In the genomic region with DNA sequence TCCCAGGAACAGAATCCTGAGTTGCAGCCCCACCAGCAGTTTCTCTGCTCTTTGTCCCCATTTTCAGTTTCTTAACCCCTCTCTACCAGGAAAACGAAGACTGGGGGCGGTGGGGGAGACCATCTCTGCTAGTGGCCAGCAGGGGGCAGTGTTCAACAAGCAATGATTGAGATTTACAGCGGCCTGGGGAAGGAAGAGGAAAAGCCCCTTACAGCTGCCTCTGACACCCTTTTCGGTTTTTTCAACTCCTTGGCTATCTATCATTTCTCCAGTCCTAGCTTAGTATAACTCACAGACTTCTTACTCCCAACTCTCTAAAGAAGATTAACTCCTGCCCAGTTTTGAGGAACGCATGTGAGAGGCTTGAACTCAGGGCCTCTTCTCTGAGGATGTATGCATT, we compare ENCODE assay signal across 8 mouse cellular contexts. TPM values are rescaled to one million over a fixed set of nuclear protein-coding genes. Genes with fewer than 3 reads are reported as not detected.
DNase-seq lines count a peak whose midpoint lies in the region; ATAC-seq and TF ChIP-seq lines count a peak whose summit lies in the region.

No protein-coding gene starts in this region.

- peak; percentile 14; the same call in 1 of the 2 replicates for ATAC-seq in embryonic facial prominence, embryonic 11.5 days (replicated peaks; ENCODE audit: insufficient number of reproducible peaks, low FRiP score, low TSS enrichment, low read depth)
- peak; percentile 58; the same call in 1 of the 2 replicates for ATAC-seq in heart, embryonic 12.5 days (ENCODE audit: insufficient number of reproducible peaks, low FRiP score)
- ATAC-seq in kidney, postnatal 0 days (replicated peaks; ENCODE audit: low FRiP score, low read depth) = no peak
- ATAC-seq in lung, postnatal 0 days = peak; percentile 70

- no peaks in the 10 kb centered on the region for H3K36me3 ChIP-seq in embryonic facial prominence, embryonic 11.5 days (replicated peaks; ENCODE audit: control insufficient read depth, insufficient read depth, low read depth, low read length)
- no peaks in the 10 kb centered on the region for H3K36me3 ChIP-seq in heart, embryonic 12.5 days
- H3K36me3 ChIP-seq in kidney, postnatal 0 days (ENCODE audit: insufficient read depth, low read length) = no peaks in the 10 kb centered on the region
- H3K36me3 ChIP-seq in lung, postnatal 0 days (ENCODE audit: insufficient read depth, low read length) = no peaks in the 10 kb centered on the region

- no peaks in the 10 kb centered on the region for H3K9me3 ChIP-seq in embryonic facial prominence, embryonic 11.5 days (replicated peaks; ENCODE audit: control insufficient read depth, low read length)
- H3K9me3 ChIP-seq in heart, embryonic 12.5 days (replicated peaks) = no peaks in the 10 kb centered on the region
- no peaks in the 10 kb centered on the region for H3K9me3 ChIP-seq in kidney, postnatal 0 days (replicated peaks; ENCODE audit: low read length)
- no peaks in the 10 kb centered on the region for H3K9me3 ChIP-seq in lung, postnatal 0 days (ENCODE audit: low read length)

- peaks cover 2% of the 10 kb centered on the region; the same call in 1 of the 2 replicates for H3K27me3 ChIP-seq in embryonic facial prominence, embryonic 11.5 days (ENCODE audit: control insufficient read depth, insufficient read depth, low read length)
- peaks cover 19% of the 10 kb centered on the region for H3K27me3 ChIP-seq in heart, embryonic 12.5 days (replicated peaks)
- no peaks in the 10 kb centered on the region for H3K27me3 ChIP-seq in kidney, postnatal 0 days (ENCODE audit: insufficient read depth, low read length)
- 0 out of 2 replicates have a peak, but pooled peaks cover 4% of the 10 kb centered on the region for H3K27me3 ChIP-seq in lung, postnatal 0 days (replicated peaks; ENCODE audit: insufficient read depth, low read length)

- peak; percentile 50 to 88 for DNase-seq in adrenal gland, adult (ENCODE audit: inconsistent age in 2 of 2, low spot score in 1 of 2)
- no peak for DNase-seq in adrenal gland, adult 8-10 months
- DNase-seq in adrenal gland, postnatal 36 days = peak; percentile 66 to 78
- peak; percentile 90 for DNase-seq in embryonic facial prominence, embryonic 11.5 days (ENCODE audit: low spot score)
- DNase-seq in kidney, postnatal 0 days (ENCODE audit: low spot score) = peak; percentile 95
- peak; percentile 85 for DNase-seq in lung, postnatal 0 days (ENCODE audit: low spot score)
- peak; percentile 75 for DNase-seq in retina, postnatal 7 days (ENCODE audit: low read depth, low spot score)

- no peak overlapping the region for H3K4me2 ChIP-seq in embryonic facial prominence, embryonic 11.5 days (ENCODE audit: low read depth, low read length)
- no peak overlapping the region for H3K4me2 ChIP-seq in heart, embryonic 12.5 days
- no peak overlapping the region for H3K4me2 ChIP-seq in kidney, postnatal 0 days (ENCODE audit: low read length)
- no peak overlapping the region for H3K4me2 ChIP-seq in lung, postnatal 0 days (replicated peaks; ENCODE audit: low read depth, low read length)

- no peak for TF ChIP-seq EP300 in lung, postnatal 0 days (IDR thresholded peaks at IDR 0.05)

- peak; percentile 92 for TF ChIP-seq CTCF in kidney, postnatal 0 days (IDR thresholded peaks at IDR 0.05; ENCODE audit: low read depth)
- TF ChIP-seq CTCF in lung, postnatal 0 days (IDR thresholded peaks at IDR 0.05) = peak; percentile 87

- 16% methylated on average over 5 of the region's 5 CpGs for WGBS in embryonic facial prominence, embryonic 11.5 days
- 18% methylated on average over 5 of the region's 5 CpGs for WGBS in heart, embryonic 12.5 days
- 14% methylated on average over 5 of the region's 5 CpGs for WGBS in kidney, postnatal 0 days
- WGBS in lung, postnatal 0 days = 12% methylated on average over 5 of the region's 5 CpGs

- no peak overlapping the region for H3K4me3 ChIP-seq in embryonic facial prominence, embryonic 11.5 days (ENCODE audit: low read depth, low read length)
- H3K4me3 ChIP-seq in heart, embryonic 12.5 days = no peak overlapping the region
- no peak overlapping the region for H3K4me3 ChIP-seq in kidney, postnatal 0 days (replicated peaks; ENCODE audit: low read depth, low read length)
- no peak overlapping the region for H3K4me3 ChIP-seq in lung, postnatal 0 days (ENCODE audit: low read depth, low read length)

- no peak overlapping the region for H3K9ac ChIP-seq in embryonic facial prominence, embryonic 11.5 days (replicated peaks; ENCODE audit: low read length)
- H3K9ac ChIP-seq in heart, embryonic 12.5 days = no peak overlapping the region
- H3K9ac ChIP-seq in kidney, postnatal 0 days (ENCODE audit: low read depth, low read length) = no peak overlapping the region
- H3K9ac ChIP-seq in lung, postnatal 0 days (replicated peaks; ENCODE audit: low read depth) = no peak overlapping the region

- H3K27ac ChIP-seq in embryonic facial prominence, embryonic 11.5 days (replicated peaks; ENCODE audit: low read depth, low read length) = no peak overlapping the region
- H3K27ac ChIP-seq in heart, embryonic 12.5 days (ENCODE audit: poor library complexity, severe bottlenecking) = no peak overlapping the region
- no peak overlapping the region for H3K27ac ChIP-seq in kidney, postnatal 0 days
- H3K27ac ChIP-seq in lung, postnatal 0 days (ENCODE audit: low read length) = no peak overlapping the region

- H3K4me1 ChIP-seq in embryonic facial prominence, embryonic 11.5 days (ENCODE audit: control insufficient read depth, insufficient read depth, low read length) = no peaks in the 10 kb centered on the region; the same call in 1 of the 2 replicates
- H3K4me1 ChIP-seq in heart, embryonic 12.5 days (replicated peaks) = peaks cover 12% of the 10 kb centered on the region; the same call in 1 of the 2 replicates
- no peaks in the 10 kb centered on the region for H3K4me1 ChIP-seq in kidney, postnatal 0 days (replicated peaks; ENCODE audit: insufficient read depth, low read length)
- H3K4me1 ChIP-seq in lung, postnatal 0 days (ENCODE audit: insufficient read depth, low read depth, low read length) = no peaks in the 10 kb centered on the region; the same call in 1 of the 2 replicates

RNA-seq across cellular contexts. Expression of a gene that starts 10.4 kb away (rescaled TPM):
- not detected for total RNA-seq in adrenal gland, adult 8-10 months (2022)
- total RNA-seq in adrenal gland, postnatal 36 days (2021) = not detected
- 4.6 and 6.5 TPM in 2 replicates for polyA plus RNA-seq in embryonic facial prominence, embryonic 11.5 days (2014; fragmentation: Nextera tagmentation; extraction: Ambion mirVana)
- polyA plus RNA-seq in heart, embryonic 12.5 days (2016; fragmentation: Nextera tagmentation; extraction: Ambion mirVana) = not detected in 2 replicates
- not detected in 2 replicates for polyA plus RNA-seq in kidney, postnatal 0 days (2015; fragmentation: Nextera tagmentation; extraction: Ambion mirVana)
- polyA plus RNA-seq in lung, postnatal 0 days (2015; fragmentation: Nextera tagmentation; extraction: Ambion mirVana) = not detected in 2 replicates

RNA-seq across cellular contexts. Expression of a gene that starts 18.7 kb away (rescaled TPM):
- 1 to 10 TPM; 4.8 to 7.7 (median 5.1) TPM for total RNA-seq in adrenal gland, adult 8-10 months (2022)
- 1 to 10 TPM; 2.5 to 5.7 TPM for total RNA-seq in adrenal gland, postnatal 36 days (2021)
- 25.3 and 28.6 TPM in 2 replicates for polyA plus RNA-seq in embryonic facial prominence, embryonic 11.5 days (2014; fragmentation: Nextera tagmentation; extraction: Ambion mirVana)
- polyA plus RNA-seq in heart, embryonic 12.5 days (2016; fragmentation: Nextera tagmentation; extraction: Ambion mirVana) = 13.5 and 14.4 TPM in 2 replicates
- polyA plus RNA-seq in kidney, postnatal 0 days (2015; fragmentation: Nextera tagmentation; extraction: Ambion mirVana) = 13.6 and 13.8 TPM in 2 replicates
- polyA plus RNA-seq in lung, postnatal 0 days (2015; fragmentation: Nextera tagmentation; extraction: Ambion mirVana) = 6.2 and 6.9 TPM in 2 replicates

RNA-seq across cellular contexts. Expression of a gene that starts 35.4 kb away (rescaled TPM):
- total RNA-seq in adrenal gland, adult 8-10 months (2022) = 100 to 1,000 TPM; 180 to 214 (median 195) TPM
- total RNA-seq in adrenal gland, postnatal 36 days (2021) = 100 to 1,000 TPM; 178 to 197 TPM
- 185 and 186 TPM in 2 replicates for polyA plus RNA-seq in embryonic facial prominence, embryonic 11.5 days (2014; fragmentation: Nextera tagmentation; extraction: Ambion mirVana)
- polyA plus RNA-seq in heart, embryonic 12.5 days (2016; fragmentation: Nextera tagmentation; extraction: Ambion mirVana) = 214 and 219 TPM in 2 replicates
- polyA plus RNA-seq in kidney, postnatal 0 days (2015; fragmentation: Nextera tagmentation; extraction: Ambion mirVana) = 143 and 163 TPM in 2 replicates
- 99.1 and 111 TPM in 2 replicates for polyA plus RNA-seq in lung, postnatal 0 days (2015; fragmentation: Nextera tagmentation; extraction: Ambion mirVana)

RNA-seq across cellular contexts. Expression of a gene that starts 35.7 kb away (rescaled TPM):
- total RNA-seq in adrenal gland, adult 8-10 months (2022) = 100 to 1,000 TPM; 110 to 135 (median 124) TPM
- total RNA-seq in adrenal gland, postnatal 36 days (2021) = 100 to 1,000 TPM in 1 of 2 experiments, 10 to 100 TPM in 1; 94.4 to 101 TPM
- polyA plus RNA-seq in embryonic facial prominence, embryonic 11.5 days (2014; fragmentation: Nextera tagmentation; extraction: Ambion mirVana) = 85.6 and 89.2 TPM in 2 replicates
- 132 TPM in 2 replicates for polyA plus RNA-seq in heart, embryonic 12.5 days (2016; fragmentation: Nextera tagmentation; extraction: Ambion mirVana)
- 129 and 135 TPM in 2 replicates for polyA plus RNA-seq in kidney, postnatal 0 days (2015; fragmentation: Nextera tagmentation; extraction: Ambion mirVana)
- 103 and 108 TPM in 2 replicates for polyA plus RNA-seq in lung, postnatal 0 days (2015; fragmentation: Nextera tagmentation; extraction: Ambion mirVana)
